Mouse (Mus musculus): Measurements from ENCODE around the gene Sctr.

The Sctr gene

GRCm38 (mm10) chr1:120072900-120073299, 66.2 kb downstream of the Sctr start:
- DNase-seq = peak; percentile 73 to 84

- DNase-seq = peak; percentile 85 to 88
Observed at GRCm38 (mm10) chr1:120073519-120074306, 67.0 kb downstream of the Sctr start, which contains the start of gene Tmem37. Gene Tmem37 (minus strand): TSS chr1:120074074.

DNA sequence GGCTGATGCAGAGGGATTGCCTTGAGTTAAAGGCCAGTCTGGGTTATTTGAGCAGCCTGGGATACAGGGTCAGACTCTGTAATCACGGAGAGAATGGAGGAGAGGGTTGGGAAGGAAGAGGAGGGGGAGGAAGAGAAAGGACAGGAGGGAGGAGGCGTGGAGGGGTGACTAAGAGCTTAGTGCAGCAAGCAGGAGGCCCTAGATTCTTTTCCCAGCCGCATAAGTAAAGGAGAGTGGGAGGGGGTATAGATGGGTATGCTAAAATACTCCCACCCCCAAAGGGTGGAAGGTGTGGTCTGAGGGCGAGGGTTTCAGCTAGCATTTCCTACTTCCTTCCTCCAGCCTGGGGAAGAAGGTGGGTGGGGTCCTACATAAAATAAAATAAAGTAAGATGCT, 67.6 kb downstream of the Sctr start:
- DNase-seq = no peak

- DNase-seq = peak in 1 of 2 experiments; percentile 37
Observed at GRCm38 (mm10) chr1:120074931-120075330, 68.2 kb downstream of the Sctr start.

DNA sequence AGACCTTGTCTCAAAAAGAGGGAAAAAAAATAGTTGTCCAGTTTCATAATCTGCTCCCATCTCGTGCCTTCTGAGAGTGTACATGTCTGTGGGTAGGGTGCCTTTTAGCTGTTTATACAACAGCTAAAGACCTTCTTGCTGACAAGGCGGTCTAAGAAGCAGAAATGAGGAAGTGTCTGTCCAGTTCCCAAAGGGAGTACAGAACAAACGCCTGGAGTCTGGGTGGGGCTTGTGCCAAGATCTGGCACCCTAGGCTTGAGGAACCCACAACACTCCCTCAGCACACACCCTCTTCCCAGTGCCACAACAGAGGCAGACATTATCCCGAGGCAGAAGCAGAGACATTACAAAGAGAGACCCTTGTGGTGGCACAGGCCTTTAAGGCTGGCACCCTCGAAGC, 68.8 kb downstream of the Sctr start:
- DNase-seq = peak in 1 of 2 experiments; percentile 33

DNA sequence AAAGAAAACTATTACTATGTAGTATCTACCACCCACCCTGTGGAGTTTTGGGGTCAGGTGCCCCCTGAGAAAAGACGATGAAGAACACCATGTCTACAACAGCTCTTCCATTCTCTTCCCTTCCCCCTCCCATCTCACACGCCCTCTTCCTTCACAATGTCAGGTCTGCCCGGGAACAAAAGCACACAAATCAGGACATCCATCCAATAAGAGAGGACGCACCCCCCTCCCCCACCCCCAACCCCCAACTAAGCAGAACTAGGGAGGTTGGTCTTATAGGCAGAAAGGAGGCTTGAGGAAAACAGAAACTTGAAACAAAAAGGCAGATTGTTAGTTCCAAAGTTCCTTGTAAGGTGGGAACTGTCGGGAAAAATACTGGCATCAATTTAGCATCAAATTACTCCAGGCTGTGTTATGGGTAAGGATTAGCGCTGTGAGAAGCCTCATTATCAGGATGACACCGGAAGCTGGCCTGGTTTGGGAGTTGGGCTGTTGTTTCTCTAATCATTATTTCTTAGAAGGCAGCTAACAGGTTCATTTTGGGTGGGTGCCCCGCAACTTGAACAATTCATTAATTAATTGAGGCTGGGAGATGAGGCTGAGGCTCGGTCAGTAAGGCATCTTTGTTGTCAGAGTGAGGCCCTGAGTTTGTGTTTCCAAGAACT, 71.2 kb downstream of the Sctr start:
- no peak for DNase-seq

DNA sequence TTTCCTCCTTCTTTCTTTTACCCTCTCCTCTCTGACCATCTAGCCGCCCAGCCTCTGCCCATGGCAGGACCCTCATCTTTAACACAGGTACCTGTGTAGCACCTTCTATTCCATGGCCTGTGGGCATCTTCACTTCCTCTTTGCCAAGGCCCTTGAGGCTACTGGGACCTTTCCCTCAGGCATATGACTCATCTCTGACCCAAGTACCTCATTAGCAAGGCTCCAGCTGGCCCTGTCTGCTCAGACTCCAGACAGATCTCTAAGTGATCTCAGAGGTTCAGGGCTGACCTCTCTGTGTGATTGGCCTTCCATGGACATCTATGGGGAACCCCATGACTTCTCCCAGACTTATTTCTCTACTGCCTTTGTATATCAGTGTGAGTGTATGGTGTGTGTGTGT, 73.9 kb downstream of the Sctr start:
- no peak for DNase-seq

DNA sequence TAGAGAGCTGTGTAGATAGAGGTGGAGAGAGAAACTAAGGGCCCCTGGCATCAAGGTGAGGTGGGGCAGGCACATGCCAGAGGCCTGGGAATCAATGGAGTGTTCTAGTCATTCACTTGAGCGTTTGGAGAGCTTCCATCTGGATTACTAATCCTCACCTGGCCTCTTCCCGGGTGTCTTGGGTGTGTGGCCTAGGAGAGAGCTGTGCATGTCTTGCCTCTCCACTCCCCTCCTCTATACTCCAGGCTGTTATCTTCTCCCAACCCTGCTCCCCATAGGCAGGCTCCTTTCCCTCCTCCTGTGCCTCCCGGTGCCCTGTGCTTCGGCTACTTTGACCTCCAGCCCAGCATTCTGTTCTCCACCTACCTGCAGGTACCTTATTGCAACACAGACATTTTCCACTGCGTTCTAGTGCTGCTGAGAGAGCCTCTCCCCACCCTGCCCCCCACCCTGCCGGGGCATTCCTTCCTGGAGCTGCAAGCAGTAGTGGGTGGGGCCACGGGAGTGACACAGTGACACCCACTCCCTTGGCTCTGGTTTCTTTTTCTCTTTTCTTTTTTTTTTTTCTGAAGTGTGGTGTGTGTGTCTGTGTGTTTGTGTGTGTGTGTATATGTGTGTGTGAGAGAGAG, 76.4 kb downstream of the Sctr start:
- peak; percentile 73 to 87 for DNase-seq

GRCm38 (mm10) chr1:120083921-120084517, 77.3 kb downstream of the Sctr start:
- DNase-seq = no peak

GRCm38 (mm10) chr1:120085696-120086095, 79.0 kb downstream of the Sctr start:
- DNase-seq = no peak

GRCm38 (mm10) chr1:120086644-120087043, 80.0 kb downstream of the Sctr start:
- DNase-seq = no peak

GRCm38 (mm10) chr1:120089180-120089579, 82.5 kb downstream of the Sctr start:
- DNase-seq = no peak

DNA sequence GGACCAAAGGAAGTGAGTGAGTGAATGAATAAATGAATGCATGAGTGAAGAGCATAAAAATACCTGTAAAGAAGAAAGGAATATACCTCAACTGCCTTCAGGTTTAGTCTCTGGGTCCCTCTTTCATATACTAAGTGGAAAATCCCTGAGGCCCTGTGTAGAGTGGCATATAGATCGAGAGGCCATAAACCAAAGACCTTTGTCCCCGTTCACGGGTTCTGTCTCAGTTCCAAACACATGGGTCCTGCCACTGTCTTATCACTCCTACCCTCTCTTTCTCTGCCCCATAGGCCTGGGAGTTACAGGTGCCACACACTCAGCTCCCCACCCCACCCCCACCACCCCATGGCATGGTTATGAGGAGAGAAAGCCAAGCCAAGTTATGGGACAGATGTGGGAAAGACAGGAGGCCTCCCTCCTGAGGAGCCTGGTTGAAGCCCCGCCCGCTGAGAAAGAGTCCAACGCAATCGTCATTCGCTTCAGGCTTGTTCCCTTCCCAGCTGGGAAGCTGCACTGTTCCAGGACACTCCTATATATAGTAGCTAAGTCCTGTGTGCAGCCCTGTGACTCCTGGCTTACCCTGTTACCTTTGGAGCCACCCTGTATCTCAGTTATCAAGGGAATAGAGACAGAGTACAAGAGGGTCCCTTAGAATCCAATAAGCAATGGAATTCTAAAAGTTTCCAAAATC, 84.3 kb downstream of the Sctr start:
- DNase-seq = no peak

GRCm38 (mm10) chr1:120093482-120094134, 86.9 kb downstream of the Sctr start:
- DNase-seq = peak; percentile 87 to 92

- no peak for DNase-seq
Observed at GRCm38 (mm10) chr1:120094920-120095319, 88.2 kb downstream of the Sctr start.

- peak; percentile 53 to 77 for DNase-seq
Observed at GRCm38 (mm10) chr1:120098327-120098726, 91.6 kb downstream of the Sctr start.

DNA sequence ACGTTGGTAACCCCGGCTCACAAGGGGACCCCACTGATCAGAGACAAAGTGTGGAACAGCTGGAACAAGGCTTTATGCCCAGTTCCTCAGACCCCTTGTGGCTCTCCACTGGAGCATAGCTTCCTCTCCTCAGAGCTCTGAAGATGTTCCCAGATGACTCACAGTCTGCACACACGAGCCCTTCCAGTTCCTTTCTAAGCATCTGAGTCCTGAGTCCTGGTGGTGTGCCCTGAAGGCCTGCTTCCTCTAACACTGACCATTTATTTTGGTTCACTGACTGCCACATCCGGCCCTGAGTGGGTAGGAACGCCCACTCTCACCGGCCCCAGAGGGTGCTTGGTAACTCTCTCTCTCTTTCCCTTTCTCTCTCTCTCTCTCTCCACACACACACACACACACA, 92.8 kb downstream of the Sctr start:
- DNase-seq = peak; percentile 52 to 65

- peak; percentile 50 to 54 for DNase-seq
Observed at GRCm38 (mm10) chr1:120100456-120101226, 93.9 kb downstream of the Sctr start.

- DNase-seq = no peak
Observed at GRCm38 (mm10) chr1:120101227-120101609, 94.5 kb downstream of the Sctr start.

GRCm38 (mm10) chr1:120105556-120105959, 98.9 kb downstream of the Sctr start:
- peak; percentile 75 to 86 for DNase-seq

DNA sequence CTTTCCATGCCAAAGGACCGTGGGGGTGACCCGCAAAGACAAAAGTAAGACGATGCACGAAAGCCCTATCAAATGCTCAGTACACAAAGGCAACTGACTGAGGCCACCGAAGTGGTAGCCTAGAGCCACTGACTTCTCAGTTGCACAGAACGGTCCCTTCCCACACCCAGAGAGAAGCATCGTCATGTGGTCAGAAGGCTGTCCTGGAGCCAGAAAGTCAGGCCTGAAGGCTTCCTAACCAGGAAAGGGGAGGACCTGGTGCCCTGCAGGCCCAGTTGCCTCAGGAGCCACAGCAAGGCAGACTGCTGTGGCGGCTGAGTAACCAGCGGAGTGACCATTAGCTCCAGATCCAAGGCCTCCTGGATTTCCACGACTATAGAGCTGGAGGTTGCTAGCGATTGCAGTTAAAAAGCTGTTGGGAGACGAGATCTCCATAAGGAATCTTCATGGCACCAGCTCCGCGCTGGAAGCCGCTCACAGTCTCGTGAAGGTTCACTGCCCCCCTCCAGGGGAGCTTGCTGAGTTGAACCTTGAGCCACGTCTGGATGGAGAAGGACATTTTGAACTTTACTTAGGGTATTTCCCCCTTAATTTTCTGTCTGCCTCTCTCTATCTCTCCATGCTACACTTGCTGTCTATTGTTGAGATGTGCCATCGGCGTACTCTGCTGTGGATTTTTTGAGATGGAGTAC, 103.2 kb downstream of the Sctr start:
- no peak for DNase-seq
